Mouse (Mus musculus) C2C12 (cell line): ENCODE results near the gene Gpatch3. TPM values are rescaled to one million over a fixed set of nuclear protein-coding genes. Genes with fewer than 3 reads are reported as not detected.
A peak's percentile ranks its signal among the peaks of the same experiment; 100 is the strongest.

Source experiments
- H3K27me3 ChIP-seq: one replicate; pipeline ENCODE4 v1.6.1; 2011; ENCODE audit not compliant: control insufficient read depth, insufficient read depth, insufficient read length
- H3K36me3 ChIP-seq: one replicate; pipeline ENCODE4 v1.6.1; 2011; ENCODE audit not compliant: control insufficient read depth, insufficient read depth
- H3K4me3 ChIP-seq: one replicate; pipeline ENCODE4 v1.5.1; 2011; ENCODE audit warnings: mild to moderate bottlenecking, control low read depth; ENCODE audit not compliant: poor library complexity, insufficient read depth, severe bottlenecking
- H3K79me2 ChIP-seq: one replicate; pipeline ENCODE4 v1.6.1; 2011; ENCODE audit not compliant: control insufficient read depth, insufficient read depth
- H3K79me3 ChIP-seq: one replicate; pipeline ENCODE4 v1.6.1; 2011; ENCODE audit warnings: low read depth, control low read depth
- H3ac ChIP-seq: one replicate; pipeline ENCODE3; 2011; ENCODE audit warnings: low read depth; ENCODE audit not compliant: control insufficient read depth, insufficient read length
- CEBPB ChIP-seq: IDR thresholded peaks from one replicate; pipeline ENCODE4 v1.6.1; 2011; ENCODE audit warnings: low read depth, mild to moderate bottlenecking, control low read depth, moderate library complexity
- CTCF ChIP-seq: IDR thresholded peaks from one replicate; pipeline ENCODE4 v1.5.1; 2011; ENCODE audit not compliant: control insufficient read depth, insufficient read depth, insufficient read length
- FOSL1 ChIP-seq: IDR thresholded peaks from one replicate; pipeline ENCODE4 v1.8.0; 2011; ENCODE audit warnings: mild to moderate bottlenecking, low read length; ENCODE audit not compliant: poor library complexity, insufficient read depth, severe bottlenecking
- MAX ChIP-seq: IDR thresholded peaks from one replicate; pipeline ENCODE4 v1.6.1; 2011; ENCODE audit warnings: mild to moderate bottlenecking, control low read depth
- MYOD1 ChIP-seq: IDR thresholded peaks from one replicate; pipeline ENCODE4 v1.6.1; 2011; ENCODE audit warnings: low read depth; ENCODE audit not compliant: control insufficient read depth, insufficient read length
- MYOG ChIP-seq: IDR thresholded peaks from one replicate; pipeline ENCODE4 v1.6.1; 2011; ENCODE audit not compliant: control insufficient read depth, insufficient read length; ENCODE audit errors: extremely low read depth
- USF1 ChIP-seq: IDR thresholded peaks from one replicate; pipeline ENCODE4 v1.6.1; 2011; ENCODE audit warnings: low read depth, mild to moderate bottlenecking, control low read depth, moderate library complexity
- polyA plus RNA-seq: library from polyadenylated mRNA; unstranded; fragments of >200 nt; fragmentation: generic; extraction: Trizol; gene quantifications from one replicate; pipeline ENCODE4 v1.2.1, GENCODE M21; 2012; ENCODE audit warnings: missing spikeins

The Gpatch3 gene
- polyA plus RNA-seq, 1 experiment = 6.9 TPM

DNA sequence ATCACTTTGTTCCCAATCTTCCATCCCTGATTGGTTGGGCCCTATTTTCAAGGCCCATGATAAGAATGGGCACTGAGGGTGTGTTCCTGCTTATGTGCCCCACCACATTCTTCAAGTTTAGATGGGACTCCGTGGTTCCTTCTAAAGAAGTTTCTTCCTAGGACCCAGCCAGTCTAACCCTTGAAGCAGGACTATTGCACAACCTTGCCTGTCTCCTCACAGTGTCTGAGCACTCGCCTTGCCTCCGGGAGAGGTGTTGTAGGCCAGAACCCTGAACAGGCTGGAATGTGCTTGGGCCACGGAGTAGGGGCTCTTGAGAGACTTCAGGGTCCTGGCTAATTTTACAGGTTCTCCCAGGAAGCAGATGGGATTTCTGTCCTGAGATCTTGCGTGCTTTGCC lies 28.5 kb downstream of the Gpatch3 start:
- Histone ChIP-seq H3K27me3 (no peaks in the 10 kb centered on the region), H3ac (no peak overlapping the region), H3K79me3 (no peaks in the 10 kb centered on the region), H3K79me2 (no peaks in the 10 kb centered on the region), H3K4me3 (no peak overlapping the region), H3K36me3 (no peaks in the 10 kb centered on the region)
- TF ChIP-seq CEBPB = peak; percentile 36
- no peak for TF ChIP-seq USF1
- TF ChIP-seq MYOD1 = no peak
- TF ChIP-seq CTCF = no peak
- no peak for TF ChIP-seq MAX
- no peak for TF ChIP-seq FOSL1
- TF ChIP-seq MYOG = no peak

- TF ChIP-seq MAX = peak; percentile 43
- no peak for TF ChIP-seq MYOD1
- H3K36me3 ChIP-seq = peaks cover 5% of the 10 kb centered on the region
- H3K4me3 ChIP-seq = no peak overlapping the region
- no peaks in the 10 kb centered on the region for H3K79me3 ChIP-seq
- H3ac ChIP-seq = no peak overlapping the region
- H3K79me2 ChIP-seq = no peaks in the 10 kb centered on the region
- no peaks in the 10 kb centered on the region for H3K27me3 ChIP-seq
Observed at GRCm38 (mm10) chr4:133604175-133604574, 29.6 kb downstream of the Gpatch3 start.

GRCm38 (mm10) chr4:133604856-133605255 lies 30.3 kb downstream of the Gpatch3 start:
- Histone ChIP-seq H3ac (no peak overlapping the region), H3K4me3 (no peak overlapping the region), H3K27me3 (no peaks in the 10 kb centered on the region), H3K79me3 (no peaks in the 10 kb centered on the region), H3K79me2 (no peaks in the 10 kb centered on the region), H3K36me3 (peaks cover 5% of the 10 kb centered on the region)
- TF ChIP-seq MAX (no peak), MYOD1 (peak; percentile 60), CTCF (no peak), MYOG (no peak), CEBPB (no peak), FOSL1 (no peak)

DNA sequence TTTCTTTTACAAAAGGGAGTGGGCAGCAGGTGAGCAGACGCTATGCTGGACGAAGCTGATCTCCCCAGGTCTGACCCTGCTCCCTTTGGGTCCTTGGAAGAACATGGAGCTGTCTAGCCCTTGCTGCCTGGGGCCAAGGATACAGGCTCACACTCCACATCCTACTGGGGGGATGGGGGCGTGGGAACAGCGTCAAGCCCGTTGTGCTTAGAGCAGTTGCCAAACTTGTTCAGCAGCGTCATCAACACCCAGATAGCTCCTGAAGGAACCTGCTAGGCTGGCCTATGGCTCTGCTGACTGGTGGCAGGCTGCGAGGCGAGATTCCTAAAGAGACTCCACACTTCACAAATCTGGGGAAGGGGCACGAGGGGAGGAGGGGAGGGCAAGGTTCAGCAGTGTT lies 30.8 kb downstream of the Gpatch3 start:
- H3K36me3 ChIP-seq = peaks cover 5% of the 10 kb centered on the region
- no peaks in the 10 kb centered on the region for H3K79me3 ChIP-seq
- TF ChIP-seq CEBPB (no peak), USF1 (no peak), MYOD1 (no peak), CTCF (no peak), FOSL1 (no peak), MAX (no peak), MYOG (no peak)
- no peak overlapping the region for H3K4me3 ChIP-seq
- H3ac ChIP-seq = no peak overlapping the region
- no peaks in the 10 kb centered on the region for H3K27me3 ChIP-seq
- no peaks in the 10 kb centered on the region for H3K79me2 ChIP-seq

DNA sequence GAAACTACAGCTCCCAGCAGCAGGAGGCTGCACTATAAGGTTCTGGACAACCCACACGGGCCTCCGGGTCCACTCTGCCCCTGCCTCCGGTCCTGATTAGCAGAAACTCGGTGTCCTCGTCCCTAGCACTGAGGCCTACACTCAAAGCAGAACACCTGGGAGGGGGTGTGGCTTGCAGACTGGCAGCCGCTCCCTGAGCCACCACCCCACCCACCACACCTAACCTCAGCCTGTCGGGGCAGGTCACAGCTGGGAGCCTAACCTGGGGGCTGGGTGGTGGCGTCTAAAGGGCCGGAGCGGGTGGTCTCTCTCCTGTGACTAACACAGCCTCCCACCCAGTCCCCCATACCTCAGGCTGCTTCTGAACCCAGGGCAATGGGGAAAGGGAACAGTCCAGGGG lies 32.7 kb downstream of the Gpatch3 start:
- Histone ChIP-seq H3K27me3 (no peaks in the 10 kb centered on the region), H3K36me3 (peaks cover 9% of the 10 kb centered on the region), H3K79me3 (no peaks in the 10 kb centered on the region), H3ac (no peak overlapping the region), H3K79me2 (no peaks in the 10 kb centered on the region), H3K4me3 (no peak overlapping the region)
- no peak for TF ChIP-seq USF1
- TF ChIP-seq CTCF = no peak
- no peak for TF ChIP-seq MAX
- no peak for TF ChIP-seq CEBPB
- TF ChIP-seq MYOG = no peak
- no peak for TF ChIP-seq MYOD1

DNA sequence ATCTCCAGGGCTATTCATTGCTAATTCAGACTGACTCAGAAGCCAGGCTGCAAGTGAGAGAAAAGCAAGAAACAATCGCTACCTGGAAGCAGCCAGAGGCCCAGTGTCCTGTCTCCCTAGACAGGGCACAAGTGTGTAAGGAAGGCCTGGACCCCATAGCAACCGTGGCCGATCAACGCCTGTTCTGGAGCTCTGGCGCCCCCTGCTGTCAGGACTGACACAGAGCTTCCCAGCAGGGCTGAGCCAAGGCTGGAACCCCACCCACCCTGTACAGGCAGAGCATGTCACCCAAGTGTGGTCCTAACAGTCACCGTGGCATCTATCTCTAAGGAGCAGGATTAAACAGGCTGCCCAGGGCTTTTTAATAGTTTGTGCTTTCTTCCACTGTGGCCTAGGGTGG lies 35.2 kb downstream of the Gpatch3 start:
- H3K36me3 ChIP-seq = peaks cover 9% of the 10 kb centered on the region
- no peaks in the 10 kb centered on the region for H3K79me2 ChIP-seq
- H3K79me3 ChIP-seq = no peaks in the 10 kb centered on the region
- no peaks in the 10 kb centered on the region for H3K27me3 ChIP-seq
- TF ChIP-seq CTCF = peak; percentile 91
- TF ChIP-seq FOSL1 = no peak
- no peak overlapping the region for H3K4me3 ChIP-seq
- H3ac ChIP-seq = no peak overlapping the region
